Mouse (Mus musculus) testis, postnatal 10 days (tissue): Measurements from ENCODE around the gene Ccnb2.
"Not testable (repeated sequence)": the region's sequence is repeated elsewhere in the genome, so short reads cannot be mapped to it uniquely, and the experiment has no call there.

ENCODE experiments used
- DNase-seq: peaks from one replicate; pipeline ENCODE4 v3.0.0; 2021; ENCODE audit warnings: low spot score

The Ccnb2 gene

GRCm38 (mm10) chr9:70421257-70422056 lies at the start of gene Ccnb2:
TSS of gene Ccnb2 (minus strand) at chr9:70421547.
- peak; percentile 91 for DNase-seq

- DNase-seq: not testable (repeated sequence)
These were observed 41.7 kb upstream of the Ccnb2 start for GRCm38 (mm10) chr9:70463091-70463490.

GRCm38 (mm10) chr9:70452371-70452770 lies 31.0 kb upstream of the Ccnb2 start:
- no peak for DNase-seq

GRCm38 (mm10) chr9:70449072-70449471 lies 27.7 kb upstream of the Ccnb2 start:
- DNase-seq: no peak

- DNase-seq: no peak
These were observed 18.6 kb upstream of the Ccnb2 start for GRCm38 (mm10) chr9:70439959-70440358.

- DNase-seq: no peak
These were observed 1.3 kb upstream of the Ccnb2 start for GRCm38 (mm10) chr9:70422661-70423060.

GRCm38 (mm10) chr9:70416412-70416811 lies 4.9 kb downstream of the Ccnb2 start:
- DNase-seq: no peak

GRCm38 (mm10) chr9:70413038-70413437 lies 8.3 kb downstream of the Ccnb2 start:
- no peak for DNase-seq

GRCm38 (mm10) chr9:70410668-70411067 lies 10.7 kb downstream of the Ccnb2 start:
- peak; percentile 32 for DNase-seq

- no peak for DNase-seq
These were observed 11.6 kb downstream of the Ccnb2 start for GRCm38 (mm10) chr9:70409743-70410142.

GRCm38 (mm10) chr9:70408791-70409190 lies 12.6 kb downstream of the Ccnb2 start:
- no peak for DNase-seq

GRCm38 (mm10) chr9:70406596-70406995 lies 14.8 kb downstream of the Ccnb2 start:
- DNase-seq: no peak

GRCm38 (mm10) chr9:70401937-70402539 lies 19.3 kb downstream of the Ccnb2 start:
- no peak for DNase-seq

GRCm38 (mm10) chr9:70396083-70396482 lies 25.3 kb downstream of the Ccnb2 start:
- no peak for DNase-seq

- DNase-seq: peak; percentile 60
These were observed 25.7 kb downstream of the Ccnb2 start for GRCm38 (mm10) chr9:70395617-70396016.

- DNase-seq: peak; percentile 54
These were observed 28.8 kb downstream of the Ccnb2 start for GRCm38 (mm10) chr9:70392563-70392907.

- no peak for DNase-seq
These were observed 29.4 kb downstream of the Ccnb2 start for GRCm38 (mm10) chr9:70391660-70392562.

- DNase-seq: no peak
These were observed 30.3 kb downstream of the Ccnb2 start for GRCm38 (mm10) chr9:70391042-70391441.

- DNase-seq: no peak
These were observed 31.8 kb downstream of the Ccnb2 start for GRCm38 (mm10) chr9:70389548-70389947.

GRCm38 (mm10) chr9:70387410-70388119 lies 33.8 kb downstream of the Ccnb2 start:
- no peak for DNase-seq

GRCm38 (mm10) chr9:70384958-70385728 lies 36.2 kb downstream of the Ccnb2 start:
- no peak for DNase-seq
